Mouse (Mus musculus) embryonic fibroblast, embryonic 13.5 days (primary cell): ENCODE data around the gene Atp5b.

ENCODE experiments used
- CTCF ChIP-seq: IDR thresholded peaks from 2 replicates; pipeline ENCODE4 v1.5.1; 2011; ENCODE audit warnings: mild to moderate bottlenecking, control low read depth, low read length, moderate library complexity, borderline replicate concordance; ENCODE audit not compliant: insufficient read depth
- POLR2A ChIP-seq: IDR thresholded peaks from 2 replicates; pipeline ENCODE4 v1.6.1; 2011; ENCODE audit warnings: low read depth, mild to moderate bottlenecking, control low read depth, low read length, moderate library complexity

GRCm38 (mm10) chr10:128036746-128037425 is 46.2 kb upstream of the Atp5b start:
- TF ChIP-seq CTCF, result no peak
- peak; percentile 32; the same call in 1 of the 2 replicates for TF ChIP-seq POLR2A
